ENCODE assay signal across 9 mouse cellular contexts in genomic region chr10:94521107-94521401, GRCm38 (mm10).
DNase-seq lines count a peak whose midpoint lies in the region; ATAC-seq and TF ChIP-seq lines count a peak whose summit lies in the region.
"Had no signal": no experiment of that assay in that cellular context is flagged by ENCODE, and none has a peak within 500 bp of the region (broad histone marks: within the 10 kb centered on the region; RNA-seq: fewer than 3 reads in every experiment).

No protein-coding gene starts in this region.

- H3K4me2 ChIP-seq in lung, embryonic 14.5 days, result peak overlapping the region; percentile 52
- peak overlapping the region; percentile 32 for H3K4me2 ChIP-seq in embryonic facial prominence, embryonic 12.5 days (replicated peaks)
- no peak overlapping the region for H3K4me2 ChIP-seq in liver, embryonic 16.5 days (ENCODE audit: low read depth, low read length)

- H3K4me3 ChIP-seq in erythroblast, embryonic 14.5 days (replicated peaks), result peak overlapping the region; percentile 32
- H3K4me3 ChIP-seq in lung, embryonic 14.5 days (ENCODE audit: low read depth, low read length), result no peak overlapping the region
- 0 out of 2 replicates have a peak overlapping the region, but pooled peaks have one; percentile 4 for H3K4me3 ChIP-seq in embryonic facial prominence, embryonic 12.5 days
- H3K4me3 ChIP-seq in liver, embryonic 16.5 days (ENCODE audit: low read depth, low read length), result no peak overlapping the region

- no peak overlapping the region; the same call in 1 of the 2 replicates for H3K27ac ChIP-seq in lung, embryonic 14.5 days (ENCODE audit: low read depth)
- no peak overlapping the region for H3K27ac ChIP-seq in embryonic facial prominence, embryonic 12.5 days
- H3K27ac ChIP-seq in liver, embryonic 16.5 days (ENCODE audit: low read length), result no peak overlapping the region

- peaks cover 29% of the 10 kb centered on the region for H3K27me3 ChIP-seq in erythroblast, embryonic 14.5 days (ENCODE audit: control insufficient read depth)
- H3K27me3 ChIP-seq in lung, embryonic 14.5 days (ENCODE audit: insufficient read depth, low read length), result peaks cover 9% of the 10 kb centered on the region; the same call in 1 of the 2 replicates
- H3K27me3 ChIP-seq in embryonic facial prominence, embryonic 12.5 days, result peaks cover 18% of the 10 kb centered on the region
- H3K27me3 ChIP-seq in liver, embryonic 16.5 days (ENCODE audit: control insufficient read depth, insufficient read depth, low read depth, low read length), result peaks cover 17% of the 10 kb centered on the region

- H3K4me1 ChIP-seq in erythroblast, embryonic 14.5 days (ENCODE audit: control insufficient read depth), result peaks cover 61% of the 10 kb centered on the region
- H3K4me1 ChIP-seq in lung, embryonic 14.5 days (ENCODE audit: insufficient read depth), result peaks cover 7% of the 10 kb centered on the region; the same call in 1 of the 2 replicates
- H3K4me1 ChIP-seq in embryonic facial prominence, embryonic 12.5 days, result peaks cover 42% of the 10 kb centered on the region
- peaks cover 27% of the 10 kb centered on the region for H3K4me1 ChIP-seq in liver, embryonic 16.5 days (ENCODE audit: control insufficient read depth, low read depth, low read length)

- no peak for ATAC-seq in erythroblast, adult 5-6 weeks (replicated peaks; ENCODE audit: low FRiP score, poor library complexity, severe bottlenecking)
- ATAC-seq in lung, embryonic 14.5 days (ENCODE audit: insufficient read depth), result peak; percentile 14; the same call in 1 of the 2 replicates
- no peak for ATAC-seq in embryonic facial prominence, embryonic 12.5 days (ENCODE audit: insufficient number of reproducible peaks, insufficient read depth, low FRiP score, low TSS enrichment)
- peak; percentile 55; the same call in 1 of the 2 replicates for ATAC-seq in liver, embryonic 16.5 days (ENCODE audit: low read depth)

- no peaks in the 10 kb centered on the region for H3K9me3 ChIP-seq in erythroblast, embryonic 14.5 days (ENCODE audit: control insufficient read depth, low read length)
- H3K9me3 ChIP-seq in lung, embryonic 14.5 days (ENCODE audit: low read depth, low read length), result no peaks in the 10 kb centered on the region
- no peaks in the 10 kb centered on the region for H3K9me3 ChIP-seq in embryonic facial prominence, embryonic 12.5 days
- no peaks in the 10 kb centered on the region for H3K9me3 ChIP-seq in liver, embryonic 16.5 days (replicated peaks; ENCODE audit: control insufficient read depth, low read length)

- H3K9ac ChIP-seq in lung, embryonic 14.5 days, result no peak overlapping the region
- H3K9ac ChIP-seq in embryonic facial prominence, embryonic 12.5 days, result no peak overlapping the region
- H3K9ac ChIP-seq in liver, embryonic 16.5 days (ENCODE audit: low read depth, low read length), result no peak overlapping the region

- DNase-seq in lung, embryonic 14.5 days, result peak; percentile 71
- no peak for DNase-seq in lung, postnatal 25 days (ENCODE audit: low spot score)
- no peak for DNase-seq in cerebellum, postnatal 4 days (ENCODE audit: low spot score in 2 of 2)
- DNase-seq in gastrocnemius, adult 8-10 months (ENCODE audit: low spot score in 2 of 2), result no peak
- DNase-seq: kidney, adult 11 months had no signal

- no peaks in the 10 kb centered on the region for H3K36me3 ChIP-seq in erythroblast, embryonic 14.5 days (ENCODE audit: control insufficient read depth)
- H3K36me3 ChIP-seq in lung, embryonic 14.5 days (ENCODE audit: insufficient read depth), result no peaks in the 10 kb centered on the region
- H3K36me3 ChIP-seq in embryonic facial prominence, embryonic 12.5 days, result no peaks in the 10 kb centered on the region
- no peaks in the 10 kb centered on the region for H3K36me3 ChIP-seq in liver, embryonic 16.5 days (ENCODE audit: control insufficient read depth, insufficient read depth)

- TF ChIP-seq CTCF in lung, embryonic 14.5 days (IDR thresholded peaks at IDR 0.05; ENCODE audit: low read depth), result no peak

- WGBS in lung, embryonic 14.5 days, result 31% methylated on average over 3 of the region's 3 CpGs
- 20% methylated on average over 3 of the region's 3 CpGs for WGBS in embryonic facial prominence, embryonic 12.5 days
- WGBS in liver, embryonic 16.5 days (ENCODE audit: insufficient replicate concordance), result 28% methylated on average over 3 of the region's 3 CpGs

Comparison
In these comparisons a context has a peak if more than half of its experiments do, and no peak if none do; other contexts are left out.
1. H3K4me3 ChIP-seq: peak in erythroblast, embryonic 14.5 days (single experiment) and embryonic facial prominence, embryonic 12.5 days (single experiment); none in lung, embryonic 14.5 days (single experiment) and liver, embryonic 16.5 days (single experiment).
2. ATAC-seq: peak in lung, embryonic 14.5 days (single experiment) and liver, embryonic 16.5 days (single experiment); none in erythroblast, adult 5-6 weeks (single experiment) and embryonic facial prominence, embryonic 12.5 days (single experiment).